Mouse (Mus musculus): Measurements from ENCODE around the gene Sco1.

- TF ChIP-seq TBP (IDR thresholded peaks at IDR 0.05; ENCODE audit: low read depth, low read length) (no peak), CTCF (IDR thresholded peaks at IDR 0.05 in 2 of 3, conservative IDR thresholded peaks at IDR 0.05 in 1 of 3; ENCODE audit: control insufficient read depth in 1 of 3, insufficient read depth in 1 of 3, low read depth in 2 of 3, low read length in 3 of 3, poor library complexity in 1 of 3, severe bottlenecking in 1 of 3) (no peak), KAT2A (conservative IDR thresholded peaks at IDR 0.05; ENCODE audit: low read depth, low read length) (no peak), UBTF (IDR thresholded peaks at IDR 0.05; ENCODE audit: borderline replicate concordance, insufficient read depth, low read depth, low read length) (no peak), POLR2A (IDR thresholded peaks at IDR 0.05; ENCODE audit: control insufficient read depth in 1 of 2, insufficient read depth in 1 of 2, low read depth in 1 of 2, low read length in 2 of 2, poor library complexity in 1 of 2) (no peak), ELF1 (IDR thresholded peaks at IDR 0.05; ENCODE audit: low read depth, low read length) (no peak)
Measured at GRCm38 (mm10) chr11:67040483-67040882, 12.0 kb upstream of the Sco1 start.

All from MEL (cell line).